Mouse (Mus musculus) kidney, embryonic 16.5 days (tissue): ENCODE measurements around the gene Mgat5b. TPM values are rescaled to one million over a fixed set of nuclear protein-coding genes. Genes with fewer than 3 reads are reported as not detected.

Source experiments
- ATAC-seq: fragments of 200-750 bp; cut with Nextera tagmentation; 2 replicates; pipeline ENCODE4 v1.8.0; 2017; ENCODE audit warnings: moderate TSS enrichment; ENCODE audit not compliant: low FRiP score, low TSS enrichment
- H3K27ac ChIP-seq: fragments of 300-500 bp; sonication (generic); 2 replicates; pipeline ENCODE4 v1.5.1; 2014; ENCODE audit warnings: low read length
- H3K27me3 ChIP-seq: fragments of 300-500 bp; sonication (generic); 2 replicates; pipeline ENCODE4 v1.6.1; 2014; ENCODE audit warnings: low read length, control low read depth, mixed read lengths; ENCODE audit not compliant: insufficient read depth
- H3K36me3 ChIP-seq: fragments of 300-500 bp; sonication (generic); 2 replicates; pipeline ENCODE4 v1.6.1; 2014; ENCODE audit warnings: low read length, control low read depth, mixed read lengths; ENCODE audit not compliant: insufficient read depth
- H3K4me1 ChIP-seq: fragments of 300-500 bp; sonication (generic); 2 replicates; pipeline ENCODE4 v1.6.1; 2014; ENCODE audit warnings: low read length, control low read depth, mixed read lengths; ENCODE audit not compliant: insufficient read depth
- H3K4me2 ChIP-seq: fragments of 300-500 bp; sonication (generic); replicated peaks from 2 replicates; pipeline ENCODE4 v1.6.1; 2014; ENCODE audit warnings: low read depth, low read length
- H3K4me3 ChIP-seq: fragments of 300-500 bp; sonication (generic); 2 replicates; pipeline ENCODE4 v1.5.1; 2014; ENCODE audit warnings: mild to moderate bottlenecking, low read length
- H3K9ac ChIP-seq: fragments of 300-500 bp; sonication (generic); replicated peaks from 2 replicates; pipeline ENCODE4 v1.6.1; 2014; ENCODE audit warnings: low read length
- H3K9me3 ChIP-seq: fragments of 300-500 bp; sonication (generic); 2 replicates; pipeline ENCODE4 v1.6.1; 2016; ENCODE audit warnings: low read length, control low read depth
- WGBS: fragments of 180-500 bp; shearing (Covaris S2); extraction: QIAGEN DNeasy Blood & Tissue Kit; methylation state at CpG from one replicate; pipeline ENCODE4 v1.1.7; 2014; 5-methylcytosine and 5-hydroxymethylcytosine counted together
- polyA plus RNA-seq: library from polyadenylated mRNA; unstranded; fragments of >200 nt; fragmentation: Nextera tagmentation; extraction: Ambion mirVana; gene quantifications from 2 replicates; pipeline ENCODE4 v1.2.1, GENCODE M21; 2015

The Mgat5b gene
- polyA plus RNA-seq, result 0.21 and 0.24 TPM in 2 replicates

DNA sequence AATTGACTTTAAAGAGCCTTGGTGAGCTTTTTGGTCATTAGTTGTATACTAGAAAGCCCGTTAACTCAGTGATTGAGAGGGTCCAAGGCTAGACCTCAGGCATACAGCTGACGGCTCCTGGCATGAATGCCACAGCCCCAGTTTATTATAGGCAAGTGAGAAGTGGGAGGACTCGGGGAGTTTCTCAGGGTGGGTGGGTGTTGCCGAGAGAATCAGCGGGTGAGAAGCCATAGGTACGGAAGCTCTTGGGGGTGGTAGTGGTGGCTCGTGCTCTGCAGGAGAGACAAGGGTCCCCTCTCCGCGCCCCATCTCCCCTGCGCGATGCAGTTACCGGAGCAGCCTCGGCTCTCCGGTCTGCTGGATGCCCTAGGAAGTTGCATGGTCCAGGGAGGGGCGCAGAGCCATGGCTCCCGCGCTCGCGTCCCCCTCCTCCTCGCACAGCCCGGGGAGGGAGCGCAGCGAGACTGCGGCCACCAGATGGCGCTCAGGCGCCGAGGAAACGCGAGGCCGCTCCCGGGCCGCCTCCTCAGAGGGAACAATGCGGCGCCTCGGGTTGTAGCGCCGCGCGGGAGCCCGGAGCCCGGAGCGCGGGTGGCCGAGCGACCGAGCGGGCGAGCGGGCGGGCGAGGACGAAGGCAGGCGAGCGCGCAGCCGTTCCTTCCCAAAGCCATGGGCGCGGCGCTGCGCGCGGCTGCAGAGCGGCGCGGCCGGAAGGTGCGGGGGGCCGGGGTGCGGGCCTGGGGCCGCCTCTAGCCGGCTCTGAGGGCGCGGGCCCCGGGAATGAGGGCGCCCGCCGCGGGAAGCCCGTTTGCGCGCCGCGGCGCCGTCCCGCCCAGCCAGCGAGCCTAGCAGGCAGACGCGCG is at the start of gene Mgat5b:
Mgat5b (plus strand) TSS at position 541 of the 863 bp plus-strand sequence.
- peaks cover 15% of the 10 kb centered on the region for H3K4me1 ChIP-seq
- H3K27ac ChIP-seq, result no peak within 1 kb of the TSS
- no peaks in the 10 kb centered on the region for H3K9me3 ChIP-seq
- peak; percentile 85 for ATAC-seq
- peak within 1 kb of the TSS; percentile 59 for H3K4me3 ChIP-seq
- peak within 1 kb of the TSS; percentile 67 for H3K9ac ChIP-seq
- H3K27me3 ChIP-seq, result peaks cover 68% of the 10 kb centered on the region
- H3K36me3 ChIP-seq, result no peaks in the 10 kb centered on the region
- WGBS, result 1% methylated on average over 65 of the region's 90 CpGs
- peak within 1 kb of the TSS; percentile 100 for H3K4me2 ChIP-seq

DNA sequence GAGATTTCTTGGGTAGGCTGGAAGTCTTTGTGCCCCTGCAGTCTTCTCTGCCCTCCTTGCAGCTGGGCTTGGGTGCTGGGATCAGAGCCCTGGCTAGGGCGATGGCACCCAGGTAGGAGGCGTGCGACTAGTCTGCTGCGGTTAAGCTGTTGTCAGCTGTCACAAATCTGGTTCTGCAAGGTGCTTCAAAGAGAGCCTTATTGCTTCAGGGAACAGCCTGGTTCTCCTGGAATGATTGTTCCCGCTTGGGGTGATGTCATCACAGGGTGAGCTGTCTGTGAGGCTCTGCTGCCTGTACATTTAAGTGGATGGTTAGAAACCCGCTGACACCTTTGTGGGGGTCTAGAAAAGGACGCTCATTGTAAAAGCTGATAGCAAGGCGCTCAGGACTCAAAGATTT is 49.4 kb upstream of the Mgat5b start:
- Histone ChIP-seq H3K9ac (no peak overlapping the region), H3K4me3 (no peak overlapping the region), H3K4me1 (no peaks in the 10 kb centered on the region; the same call in 1 of the 2 replicates), H3K36me3 (peaks cover 35% of the 10 kb centered on the region), H3K27me3 (no peaks in the 10 kb centered on the region), H3K9me3 (no peaks in the 10 kb centered on the region), H3K4me2 (no peak overlapping the region), H3K27ac (no peak overlapping the region)
- ATAC-seq, result no peak
- 87% methylated on average over 8 of the region's 8 CpGs for WGBS

DNA sequence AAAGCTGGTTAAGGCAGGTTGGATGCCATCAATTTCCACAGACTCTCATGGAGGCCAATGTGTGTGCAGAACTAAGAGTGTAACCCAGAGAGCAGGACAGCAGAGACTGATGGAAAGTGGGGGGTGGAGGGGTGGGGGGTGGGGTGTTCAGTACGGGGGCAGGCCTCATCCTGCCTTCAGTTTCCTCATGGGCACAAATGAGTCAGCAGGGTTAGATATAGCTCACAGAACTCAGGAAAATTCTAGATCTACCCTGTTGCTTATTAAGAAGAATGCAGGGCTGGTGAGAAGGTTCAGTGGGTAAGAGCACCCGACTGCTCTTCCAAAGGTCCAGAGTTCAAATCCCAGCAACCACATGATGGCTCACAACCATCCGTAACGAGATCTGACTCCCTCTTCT is 49.0 kb upstream of the Mgat5b start:
- Histone ChIP-seq H3K4me2 (no peak overlapping the region), H3K4me3 (no peak overlapping the region), H3K36me3 (peaks cover 38% of the 10 kb centered on the region), H3K27me3 (no peaks in the 10 kb centered on the region), H3K9ac (no peak overlapping the region), H3K4me1 (no peaks in the 10 kb centered on the region), H3K27ac (no peak overlapping the region), H3K9me3 (no peaks in the 10 kb centered on the region)
- 83% methylated on average over 4 of the region's 4 CpGs for WGBS
- no peak for ATAC-seq

GRCm38 (mm10) chr11:116871538-116871937 is 47.1 kb upstream of the Mgat5b start:
- no peaks in the 10 kb centered on the region for H3K4me1 ChIP-seq
- no peaks in the 10 kb centered on the region for H3K27me3 ChIP-seq
- H3K9ac ChIP-seq, result no peak overlapping the region
- H3K27ac ChIP-seq, result no peak overlapping the region
- H3K4me3 ChIP-seq, result no peak overlapping the region
- H3K9me3 ChIP-seq, result no peaks in the 10 kb centered on the region
- ATAC-seq, result no peak
- 89% methylated on average over 9 of the region's 9 CpGs for WGBS
- H3K36me3 ChIP-seq, result peaks cover 35% of the 10 kb centered on the region
- H3K4me2 ChIP-seq, result no peak overlapping the region

DNA sequence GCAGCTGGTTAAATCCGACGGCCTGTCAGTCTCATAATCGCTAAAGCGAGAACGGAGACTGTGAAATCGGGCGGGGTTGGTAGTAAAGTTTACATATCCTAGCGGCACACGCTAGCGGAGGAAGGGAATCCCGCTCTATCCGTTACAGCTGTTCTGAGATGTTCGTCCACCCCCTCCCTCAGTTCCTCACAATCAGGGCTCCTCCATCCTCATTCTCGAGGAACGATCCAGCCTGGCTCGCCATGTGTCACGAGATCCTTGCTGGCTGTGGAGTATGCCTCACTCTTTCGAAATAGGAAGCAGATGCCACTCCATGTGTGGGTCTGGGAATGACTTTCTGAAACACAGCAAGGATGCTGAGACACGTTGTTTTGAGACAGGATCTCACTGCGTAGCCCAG is 44.7 kb upstream of the Mgat5b start:
- Histone ChIP-seq H3K27ac (no peak overlapping the region), H3K36me3 (peaks cover 30% of the 10 kb centered on the region), H3K4me1 (no peaks in the 10 kb centered on the region), H3K4me2 (no peak overlapping the region), H3K9me3 (no peaks in the 10 kb centered on the region), H3K27me3 (no peaks in the 10 kb centered on the region), H3K4me3 (no peak overlapping the region), H3K9ac (no peak overlapping the region)
- ATAC-seq, result no peak
- 86% methylated on average over 20 of the region's 20 CpGs for WGBS

DNA sequence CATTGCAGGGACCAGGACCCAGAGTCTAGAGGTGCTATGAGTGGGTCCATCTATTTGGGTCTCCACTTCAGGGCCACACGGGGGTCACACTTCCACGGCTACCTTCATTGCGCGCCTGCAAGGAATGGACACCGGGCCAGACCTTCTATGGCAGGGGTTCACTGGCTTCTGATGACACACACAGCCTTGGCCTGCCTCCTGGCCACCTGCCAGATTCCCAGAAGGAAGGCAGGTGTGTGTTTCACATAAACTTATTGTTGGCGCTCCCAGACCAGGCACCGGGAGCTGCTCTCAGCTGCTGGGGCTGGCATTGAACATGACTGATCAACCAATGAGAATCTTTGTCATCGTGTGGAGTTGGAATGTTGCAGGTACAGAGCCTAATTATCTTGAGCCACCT is 40.2 kb upstream of the Mgat5b start:
- Histone ChIP-seq H3K27ac (no peak overlapping the region), H3K36me3 (peaks cover 13% of the 10 kb centered on the region), H3K4me1 (no peaks in the 10 kb centered on the region), H3K4me3 (no peak overlapping the region), H3K27me3 (no peaks in the 10 kb centered on the region), H3K9ac (no peak overlapping the region), H3K9me3 (no peaks in the 10 kb centered on the region), H3K4me2 (no peak overlapping the region)
- 82% methylated on average over 8 of the region's 8 CpGs for WGBS
- peak; percentile 19; the same call in 1 of the 2 replicates for ATAC-seq

DNA sequence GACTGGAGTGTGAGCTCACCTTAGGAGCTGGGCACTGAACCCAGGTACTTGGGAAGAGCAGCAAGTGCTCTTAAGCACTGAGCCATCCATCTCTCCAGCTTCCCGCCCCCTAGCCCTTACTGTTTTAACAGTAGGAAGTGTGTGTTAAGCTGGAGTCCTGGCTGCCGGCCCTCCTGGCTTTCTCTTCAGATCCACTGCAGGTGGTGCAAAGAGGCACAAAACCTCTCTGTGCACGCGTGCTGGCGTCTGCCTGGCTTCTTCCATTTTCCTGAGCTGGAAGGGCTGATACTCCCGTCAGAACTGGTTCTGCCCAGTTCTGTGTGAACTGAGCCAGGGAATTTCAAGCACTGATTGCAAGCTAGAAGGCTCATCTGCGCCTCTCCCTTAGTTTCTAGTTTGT is 37.8 kb upstream of the Mgat5b start:
- H3K9me3 ChIP-seq, result no peaks in the 10 kb centered on the region
- 65% methylated on average over 7 of the region's 7 CpGs for WGBS
- ATAC-seq, result no peak
- no peak overlapping the region for H3K9ac ChIP-seq
- no peak overlapping the region for H3K4me2 ChIP-seq
- no peaks in the 10 kb centered on the region for H3K36me3 ChIP-seq
- no peaks in the 10 kb centered on the region for H3K27me3 ChIP-seq
- H3K4me1 ChIP-seq, result peaks cover 6% of the 10 kb centered on the region
- no peak overlapping the region for H3K27ac ChIP-seq
- no peak overlapping the region for H3K4me3 ChIP-seq

DNA sequence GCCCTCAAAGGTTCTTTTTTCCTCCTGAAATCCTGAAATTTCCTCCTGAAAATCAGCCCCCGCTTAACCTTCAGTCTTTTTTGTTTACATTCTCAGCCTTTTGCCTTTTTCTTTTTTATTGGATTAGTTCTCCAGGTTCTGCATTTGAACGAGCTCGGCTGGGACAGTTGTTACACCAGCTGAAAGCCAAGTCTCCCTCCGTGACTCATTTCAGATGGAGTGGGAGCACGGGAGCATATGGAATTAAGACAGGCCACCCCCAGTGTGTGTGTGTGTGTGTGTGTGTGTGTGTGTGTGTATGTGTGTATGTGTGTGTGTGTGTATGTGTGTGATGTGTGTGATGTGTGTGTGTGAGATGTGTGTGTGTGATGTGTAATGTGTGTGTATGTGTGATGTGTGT is 37.2 kb upstream of the Mgat5b start:
- H3K9ac ChIP-seq, result no peak overlapping the region
- H3K4me3 ChIP-seq, result no peak overlapping the region
- no peak overlapping the region for H3K27ac ChIP-seq
- ATAC-seq, result no peak
- no peaks in the 10 kb centered on the region for H3K9me3 ChIP-seq
- no peaks in the 10 kb centered on the region for H3K36me3 ChIP-seq
- no peaks in the 10 kb centered on the region for H3K27me3 ChIP-seq
- peaks cover 8% of the 10 kb centered on the region for H3K4me1 ChIP-seq
- no peak overlapping the region for H3K4me2 ChIP-seq
- WGBS, result 68% methylated on average over 5 of the region's 5 CpGs

- H3K27ac ChIP-seq, result no peak overlapping the region
- no peaks in the 10 kb centered on the region for H3K36me3 ChIP-seq
- peaks cover 8% of the 10 kb centered on the region for H3K4me1 ChIP-seq
- 81% methylated on average over 10 of the region's 10 CpGs for WGBS
- H3K4me3 ChIP-seq, result no peak overlapping the region
- H3K27me3 ChIP-seq, result no peaks in the 10 kb centered on the region
- H3K9me3 ChIP-seq, result no peaks in the 10 kb centered on the region
- no peak for ATAC-seq
- no peak overlapping the region for H3K9ac ChIP-seq
- H3K4me2 ChIP-seq, result no peak overlapping the region
These were observed 36.2 kb upstream of the Mgat5b start for GRCm38 (mm10) chr11:116882446-116882845.

DNA sequence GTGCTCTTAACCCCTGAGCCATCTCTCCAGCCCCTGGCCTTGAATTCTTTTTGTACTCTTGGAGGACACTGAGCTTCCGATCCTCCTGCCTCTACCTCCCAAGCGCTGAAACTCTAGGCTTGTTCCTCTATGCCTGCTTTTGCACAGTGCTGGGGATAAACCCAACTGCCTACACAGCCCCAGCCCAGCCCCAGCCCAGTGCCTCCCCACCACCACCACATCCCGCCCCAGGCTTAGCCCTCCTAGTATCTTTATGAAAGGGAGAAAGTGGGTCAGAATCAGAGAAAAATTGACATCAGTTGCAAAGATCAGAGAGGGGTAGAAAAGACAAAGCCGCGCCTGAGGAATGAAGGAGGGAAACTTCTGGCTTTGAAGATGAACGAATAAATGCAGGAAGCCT is 34.6 kb upstream of the Mgat5b start:
- WGBS, result 91% methylated on average over 6 of the region's 6 CpGs
- Histone ChIP-seq H3K9me3 (no peaks in the 10 kb centered on the region), H3K4me3 (no peak overlapping the region), H3K27me3 (no peaks in the 10 kb centered on the region), H3K9ac (no peak overlapping the region), H3K4me2 (no peak overlapping the region), H3K27ac (no peak overlapping the region), H3K36me3 (no peaks in the 10 kb centered on the region), H3K4me1 (peaks cover 8% of the 10 kb centered on the region)
- no peak for ATAC-seq
